Mouse (Mus musculus) ES-CJ7 (cell line): ENCODE measurements around the gene Vmn2r60.
"Not testable (repeated sequence)": the region's sequence is repeated elsewhere in the genome, so short reads cannot be mapped to it uniquely, and the experiment has no call there.

Source experiments
- DNase-seq: peaks from one replicate; pipeline ENCODE4 v3.0.0; 2011; ENCODE audit warnings: low read depth, low spot score

The Vmn2r60 gene

GRCm38 (mm10) chr7:42107470-42107869, at the start of gene Vmn2r60:
Gene Vmn2r60 (plus strand): TSS chr7:42107770.
- DNase-seq = no peak

- DNase-seq = no peak
Observed at GRCm38 (mm10) chr7:42058923-42059322, 48.6 kb upstream of the Vmn2r60 start, which contains the start of gene Vmn2r59. Gene Vmn2r59 (minus strand): TSS chr7:42059023.

- not testable (repeated sequence) for DNase-seq
Observed at GRCm38 (mm10) chr7:42107061-42107460, 509 bp upstream of the Vmn2r60 start.
